Mouse (Mus musculus) liver, embryonic 11.5 days (tissue): ENCODE measurements around the gene Bcl9l. TPM values are rescaled to one million over a fixed set of nuclear protein-coding genes. Genes with fewer than 3 reads are reported as not detected.

ENCODE experiments used
- ATAC-seq: fragments of 200-750 bp; cut with Nextera tagmentation; replicated peaks from 2 replicates; pipeline ENCODE4 v1.8.0; 2017; ENCODE audit warnings: moderate number of reproducible peaks, mild to moderate bottlenecking, moderate TSS enrichment, moderate library complexity; ENCODE audit not compliant: low FRiP score
- DNase-seq: peaks from one replicate; pipeline ENCODE4 v3.0.0-alpha.2; 2017; ENCODE audit warnings: low spot score
- H3K27ac ChIP-seq: fragments of 300-500 bp; sonication (generic); 2 replicates; pipeline ENCODE4 v1.5.1; 2014; ENCODE audit warnings: mild to moderate bottlenecking, low read depth, low read length, control low read depth
- H3K27me3 ChIP-seq: fragments of 300-500 bp; sonication (generic); replicated peaks from 2 replicates; pipeline ENCODE4 v1.6.1; 2014; ENCODE audit warnings: low read length, mixed read lengths; ENCODE audit not compliant: control insufficient read depth, insufficient read depth
- H3K36me3 ChIP-seq: fragments of 300-500 bp; sonication (generic); 2 replicates; pipeline ENCODE4 v1.6.1; 2014; ENCODE audit warnings: mild to moderate bottlenecking, low read length, moderate library complexity, mixed read lengths; ENCODE audit not compliant: control insufficient read depth, insufficient read depth
- H3K4me1 ChIP-seq: fragments of 300-500 bp; sonication (generic); replicated peaks from 2 replicates; pipeline ENCODE4 v1.6.1; 2014; ENCODE audit warnings: low read length, mixed read lengths; ENCODE audit not compliant: control insufficient read depth, insufficient read depth
- H3K4me2 ChIP-seq: fragments of 300-500 bp; sonication (generic); 2 replicates; pipeline ENCODE4 v1.6.1; 2014; ENCODE audit warnings: mild to moderate bottlenecking, control low read depth, moderate library complexity
- H3K4me3 ChIP-seq: fragments of 300-500 bp; sonication (generic); 2 replicates; pipeline ENCODE4 v1.5.1; 2014; ENCODE audit warnings: low read depth, low read length, control low read depth
- H3K9ac ChIP-seq: fragments of 300-500 bp; sonication (generic); 2 replicates; pipeline ENCODE4 v1.6.1; 2014; ENCODE audit warnings: low read depth, low read length, control low read depth
- H3K9me3 ChIP-seq: fragments of 300-500 bp; sonication (generic); 2 replicates; pipeline ENCODE4 v1.6.1; 2016; ENCODE audit warnings: low read length, inconsistent platforms, mixed read lengths; ENCODE audit not compliant: control insufficient read depth
- WGBS: fragments of 180-500 bp; shearing (Covaris S2); extraction: QIAGEN DNeasy Blood & Tissue Kit; methylation state at CpG from one replicate; pipeline ENCODE4 v1.1.7; 2014; 5-methylcytosine and 5-hydroxymethylcytosine counted together
- polyA plus RNA-seq: library from polyadenylated mRNA; unstranded; fragments of >200 nt; fragmentation: Nextera tagmentation; extraction: Ambion mirVana; gene quantifications from 2 replicates; pipeline ENCODE4 v1.2.1, GENCODE M21; 2014

The Bcl9l gene
- polyA plus RNA-seq, 1 experiment from 2014 or later = 5.0 TPM

DNA sequence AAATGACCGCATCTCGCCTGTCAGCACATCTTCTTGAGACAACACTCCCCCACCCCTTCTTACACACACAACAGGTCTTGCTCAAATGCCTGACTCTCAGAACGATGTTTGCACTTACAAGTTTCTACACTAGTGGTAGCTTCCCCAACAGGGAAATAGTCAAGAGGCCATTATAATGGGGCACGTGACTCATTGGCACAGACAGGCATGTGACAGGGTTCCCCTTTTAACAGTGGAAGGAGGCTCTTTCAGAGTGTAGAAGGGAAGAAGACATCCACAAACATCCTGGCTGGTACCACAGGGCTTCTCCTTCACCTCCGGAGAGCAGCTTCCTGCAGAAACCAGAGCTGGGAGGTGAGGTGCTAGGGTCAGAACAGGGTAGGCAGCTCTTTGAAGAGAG is 20.7 kb upstream of the Bcl9l start:
- H3K9ac ChIP-seq = no peak overlapping the region
- DNase-seq (no peak), ATAC-seq (no peak)
- no peak overlapping the region for H3K27ac ChIP-seq
- no peaks in the 10 kb centered on the region for H3K9me3 ChIP-seq
- no peaks in the 10 kb centered on the region for H3K4me1 ChIP-seq
- WGBS = 58% methylated on average over 5 of the region's 5 CpGs
- H3K27me3 ChIP-seq = peaks cover 10% of the 10 kb centered on the region
- no peak overlapping the region for H3K4me3 ChIP-seq
- H3K36me3 ChIP-seq = no peaks in the 10 kb centered on the region
- no peak overlapping the region for H3K4me2 ChIP-seq

DNA sequence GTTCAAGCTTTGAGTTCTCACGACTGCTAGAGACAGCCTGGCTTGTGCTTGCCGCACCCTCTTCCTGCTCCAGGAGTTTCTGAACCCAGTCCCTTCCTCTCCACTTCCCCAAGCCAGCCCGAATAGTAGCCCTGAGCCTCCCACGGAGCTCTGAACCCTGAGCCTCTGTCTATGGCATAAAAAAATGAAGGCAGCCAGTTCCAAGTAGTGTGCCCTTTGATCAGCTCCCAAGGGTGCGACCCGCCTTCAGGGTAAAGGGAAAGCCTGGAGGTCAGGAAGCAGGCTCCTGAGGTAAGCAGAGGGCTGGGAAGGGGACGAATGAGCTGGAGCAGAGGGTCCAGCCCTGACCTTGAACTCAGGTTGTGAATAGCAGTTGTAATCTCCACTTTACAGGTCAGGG is 14.4 kb upstream of the Bcl9l start:
- H3K9ac ChIP-seq = no peak overlapping the region
- H3K9me3 ChIP-seq = no peaks in the 10 kb centered on the region
- ATAC-seq (no peak), DNase-seq (no peak)
- H3K27me3 ChIP-seq = no peaks in the 10 kb centered on the region; the same call in 1 of the 2 replicates
- no peaks in the 10 kb centered on the region for H3K4me1 ChIP-seq
- WGBS = 42% methylated on average over 7 of the region's 7 CpGs
- H3K27ac ChIP-seq = no peak overlapping the region
- H3K4me2 ChIP-seq = no peak overlapping the region
- no peak overlapping the region for H3K4me3 ChIP-seq
- no peaks in the 10 kb centered on the region for H3K36me3 ChIP-seq

DNA sequence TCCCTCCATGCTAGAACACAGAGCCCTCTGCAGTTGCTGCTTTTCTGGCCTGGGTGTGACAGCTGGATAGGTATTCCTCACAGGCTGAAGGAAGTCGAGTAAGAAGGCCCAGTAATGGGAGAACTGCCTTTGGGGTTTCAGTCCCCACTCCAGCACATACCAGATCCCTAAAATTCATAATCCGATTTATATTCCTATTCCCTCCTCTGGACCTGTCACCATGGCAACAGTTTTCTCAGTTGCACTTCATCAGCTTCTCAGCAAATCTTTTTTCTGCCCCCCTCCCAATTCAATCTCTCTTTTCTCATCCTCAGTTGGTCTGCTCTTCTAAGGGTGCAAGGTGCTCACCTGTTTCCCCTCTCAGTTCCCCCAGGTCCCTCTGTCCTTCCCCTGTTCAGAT is 13.8 kb upstream of the Bcl9l start:
- Histone ChIP-seq H3K9me3 (no peaks in the 10 kb centered on the region), H3K36me3 (no peaks in the 10 kb centered on the region), H3K4me1 (no peaks in the 10 kb centered on the region), H3K4me3 (no peak overlapping the region), H3K27ac (no peak overlapping the region), H3K9ac (no peak overlapping the region), H3K4me2 (no peak overlapping the region), H3K27me3 (no peaks in the 10 kb centered on the region; the same call in 1 of the 2 replicates)
- WGBS = 59% methylated on average over 2 of the region's 2 CpGs
- DNase-seq (no peak), ATAC-seq (no peak)

DNA sequence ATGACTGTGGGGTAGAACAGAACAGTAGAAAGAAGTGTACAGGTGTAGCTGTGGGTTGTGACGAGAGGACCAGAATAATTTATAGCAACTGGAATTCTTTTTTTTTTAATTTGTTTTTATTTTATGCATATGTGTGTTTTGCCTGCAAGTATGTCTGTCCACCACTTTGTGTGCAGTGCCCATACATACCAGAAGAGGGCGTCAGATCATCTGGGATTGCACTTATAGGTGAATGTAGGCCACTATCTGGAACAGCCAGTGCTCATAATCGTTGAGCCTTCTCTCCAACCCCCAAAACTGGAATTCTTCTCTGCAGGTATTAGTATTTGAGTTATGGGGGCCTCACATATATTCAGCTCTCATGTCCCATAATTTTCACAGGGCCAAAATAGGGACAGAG is 9.4 kb upstream of the Bcl9l start:
- 53% methylated on average over 3 of the region's 3 CpGs for WGBS
- no peak for ATAC-seq
- Histone ChIP-seq H3K4me2 (no peak overlapping the region), H3K4me1 (peaks cover 8% of the 10 kb centered on the region), H3K27me3 (no peaks in the 10 kb centered on the region; the same call in 1 of the 2 replicates), H3K9ac (no peak overlapping the region), H3K36me3 (no peaks in the 10 kb centered on the region), H3K4me3 (no peak overlapping the region), H3K9me3 (no peaks in the 10 kb centered on the region), H3K27ac (no peak overlapping the region)
- no peak for DNase-seq

DNA sequence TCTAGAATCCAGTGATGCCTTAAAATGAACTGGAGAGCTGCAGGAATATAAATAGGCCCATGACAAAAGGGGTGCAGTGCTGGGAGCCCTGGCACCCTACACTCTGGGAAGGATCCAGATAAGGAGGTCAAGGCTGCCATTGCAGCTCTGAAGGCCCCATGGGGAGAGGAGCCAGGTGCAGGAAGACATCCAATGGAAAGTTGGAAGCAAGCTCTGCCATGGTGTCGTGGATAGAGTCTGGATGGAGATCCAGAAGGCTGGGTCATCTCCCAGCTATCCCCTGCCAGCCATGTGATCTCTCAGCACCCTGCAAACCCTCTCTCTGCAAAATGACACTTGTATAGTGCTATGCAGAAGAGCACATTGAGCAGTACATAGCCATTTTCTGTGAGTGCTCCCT is 8.3 kb upstream of the Bcl9l start:
- Histone ChIP-seq H3K9ac (no peak overlapping the region), H3K4me1 (peaks cover 12% of the 10 kb centered on the region), H3K27me3 (no peaks in the 10 kb centered on the region), H3K4me3 (no peak overlapping the region), H3K36me3 (no peaks in the 10 kb centered on the region), H3K27ac (no peak overlapping the region), H3K4me2 (no peak overlapping the region), H3K9me3 (no peaks in the 10 kb centered on the region)
- no peak for ATAC-seq
- DNase-seq = no peak
- 71% methylated on average over 1 of the region's 1 CpGs for WGBS

DNA sequence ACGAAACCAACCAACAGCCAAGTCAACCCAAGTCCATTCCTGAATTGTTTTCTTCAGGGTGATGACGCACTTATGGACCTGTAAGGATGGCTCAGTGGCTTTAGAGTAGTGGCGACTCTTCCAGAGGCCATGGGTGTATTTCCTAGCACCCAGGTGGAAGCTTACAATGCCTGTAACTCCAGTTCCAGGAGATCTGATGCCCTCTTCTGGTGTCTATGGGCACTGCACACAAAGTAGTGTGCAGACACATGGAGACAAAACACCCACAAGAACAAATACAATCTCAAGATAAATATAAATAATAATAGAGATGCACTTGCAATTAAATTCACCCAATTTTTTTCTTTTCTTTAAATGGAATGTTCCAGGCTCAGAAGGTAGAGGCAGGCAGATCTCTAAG is 6.7 kb upstream of the Bcl9l start:
- H3K27ac ChIP-seq = no peak overlapping the region
- H3K4me1 ChIP-seq = peaks cover 12% of the 10 kb centered on the region
- no peaks in the 10 kb centered on the region for H3K27me3 ChIP-seq
- no peak overlapping the region for H3K4me2 ChIP-seq
- H3K4me3 ChIP-seq = no peak overlapping the region
- H3K9ac ChIP-seq = no peak overlapping the region
- H3K9me3 ChIP-seq = no peaks in the 10 kb centered on the region
- no peaks in the 10 kb centered on the region for H3K36me3 ChIP-seq
- ATAC-seq (no peak), DNase-seq (no peak)
- WGBS = 89% methylated on average over 3 of the region's 3 CpGs

DNA sequence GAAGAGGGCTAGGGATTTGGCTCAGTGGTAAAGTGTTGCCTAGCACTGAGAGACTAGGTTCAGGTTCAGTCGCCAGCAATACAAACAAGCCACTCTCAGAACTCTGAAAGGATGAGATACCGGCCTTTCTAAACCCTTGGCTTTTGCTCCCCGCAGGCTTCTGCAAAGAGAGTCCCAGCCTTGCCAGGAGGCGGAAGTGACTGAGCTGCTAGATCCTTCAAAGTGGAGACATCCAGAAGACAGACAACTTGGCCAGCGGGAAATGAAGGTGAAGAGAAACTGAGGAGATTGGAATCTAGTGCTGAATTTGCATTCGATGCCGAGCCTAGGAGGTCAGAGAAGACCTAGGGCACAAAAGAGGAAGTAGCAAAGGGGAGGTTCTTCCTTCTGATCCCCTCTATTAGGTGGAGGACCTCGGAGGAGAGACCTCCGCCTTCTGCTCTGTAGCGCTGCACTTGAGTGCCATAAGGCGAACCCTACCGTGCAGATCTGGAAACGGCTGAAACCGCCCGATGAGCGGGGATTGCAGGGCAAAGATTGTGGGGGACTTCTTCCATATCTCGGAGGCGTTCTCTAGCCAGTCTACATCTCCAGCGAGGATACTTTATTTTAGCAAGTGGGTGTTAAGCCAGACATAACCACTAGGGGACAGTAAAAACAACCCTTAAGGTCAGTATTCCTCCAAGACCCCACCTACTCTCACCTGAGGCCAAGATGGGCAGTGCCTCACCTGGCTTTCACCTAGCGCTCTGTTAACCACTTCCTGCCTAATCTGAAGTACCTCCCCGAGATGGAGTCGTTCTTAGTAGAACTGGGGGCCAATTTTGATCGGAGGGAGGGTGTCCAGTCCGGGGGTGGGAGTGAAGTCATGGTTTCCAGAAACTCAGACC is 5.0 kb upstream of the Bcl9l start:
- Histone ChIP-seq H3K4me1 (peaks cover 15% of the 10 kb centered on the region), H3K27me3 (peaks cover 3% of the 10 kb centered on the region; the same call in 1 of the 2 replicates), H3K36me3 (no peaks in the 10 kb centered on the region), H3K9me3 (no peaks in the 10 kb centered on the region), H3K4me2 (peak overlapping the region; percentile 98), H3K9ac (peak overlapping the region; percentile 58; the same call in 1 of the 2 replicates), H3K4me3 (peak overlapping the region; percentile 67), H3K27ac (no peak overlapping the region)
- no peak for DNase-seq
- WGBS = 4% methylated on average over 24 of the region's 24 CpGs
- ATAC-seq = 0 out of 2 replicates have a peak, but pooled peaks have one; percentile 15

DNA sequence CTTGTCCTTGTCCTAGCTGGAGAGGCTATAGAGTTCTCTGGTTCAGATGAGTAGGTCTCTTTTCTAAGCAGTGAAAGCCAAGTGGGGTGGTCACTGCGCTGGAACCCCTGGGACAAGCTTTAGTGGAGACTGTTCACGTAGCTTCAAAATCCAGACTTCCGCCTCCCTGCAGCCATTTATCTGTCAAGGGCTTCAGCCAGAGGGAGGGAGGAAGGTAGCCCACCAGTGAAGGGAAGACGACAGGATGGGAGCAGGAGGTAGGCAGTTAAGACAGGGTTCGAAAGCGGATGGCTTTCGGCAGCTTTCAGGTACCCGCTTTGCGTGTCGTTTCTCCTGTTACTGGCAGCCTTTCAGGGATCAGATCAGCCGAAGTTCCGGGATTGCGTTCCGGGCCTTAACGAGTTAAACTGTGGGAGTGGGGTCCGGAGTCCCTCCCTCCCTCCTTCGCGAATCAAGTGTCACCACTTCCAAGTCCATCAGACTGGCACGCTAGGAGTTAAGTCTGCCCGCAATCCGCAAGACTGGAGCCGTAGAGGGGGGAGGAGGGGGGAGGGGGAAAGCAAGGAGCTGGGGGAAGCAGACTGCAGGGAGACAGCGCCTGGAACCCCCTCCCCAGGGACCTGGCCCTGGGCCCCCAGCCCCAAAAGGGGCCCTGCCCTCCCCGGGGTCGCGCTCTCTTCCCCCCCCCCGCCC is 4.2 kb upstream of the Bcl9l start:
- H3K4me1 ChIP-seq = peaks cover 15% of the 10 kb centered on the region
- H3K27me3 ChIP-seq = peaks cover 3% of the 10 kb centered on the region; the same call in 1 of the 2 replicates
- peak overlapping the region; percentile 67 for H3K4me3 ChIP-seq
- no peaks in the 10 kb centered on the region for H3K36me3 ChIP-seq
- WGBS = under 1% methylated on average over 23 of the region's 27 CpGs
- ATAC-seq = no peak
- peak overlapping the region; percentile 58 for H3K9ac ChIP-seq
- H3K27ac ChIP-seq = peak overlapping the region; percentile 89
- H3K4me2 ChIP-seq = peak overlapping the region; percentile 98
- DNase-seq = peak; percentile 79
- no peaks in the 10 kb centered on the region for H3K9me3 ChIP-seq
